Mouse (Mus musculus) limb, embryonic 13.5 days (tissue): Measurements from ENCODE around the gene Nif3l1. TPM values are rescaled to one million over a fixed set of nuclear protein-coding genes. Genes with fewer than 3 reads are reported as not detected.

Experiments
- ATAC-seq: fragments of 200-750 bp; cut with Nextera tagmentation; 2 replicates; pipeline ENCODE4 v1.8.0; 2017; ENCODE audit warnings: low read depth, moderate number of reproducible peaks, moderate TSS enrichment; ENCODE audit not compliant: low FRiP score
- H3K27ac ChIP-seq: fragments of 300-500 bp; sonication (generic); 2 replicates; pipeline ENCODE4 v1.5.1; 2015; ENCODE audit warnings: inconsistent platforms, mild to moderate bottlenecking, moderate library complexity
- H3K27me3 ChIP-seq: fragments of 300-500 bp; sonication (generic); 2 replicates; pipeline ENCODE4 v1.6.1; 2015; ENCODE audit warnings: mild to moderate bottlenecking, inconsistent platforms
- H3K36me3 ChIP-seq: fragments of 300-500 bp; sonication (generic); 2 replicates; pipeline ENCODE4 v1.6.1; 2015; ENCODE audit warnings: inconsistent platforms, mild to moderate bottlenecking, moderate library complexity
- H3K4me1 ChIP-seq: fragments of 300-500 bp; sonication (generic); 2 replicates; pipeline ENCODE4 v1.6.1; 2015; ENCODE audit warnings: inconsistent platforms
- H3K4me2 ChIP-seq: fragments of 300-500 bp; sonication (generic); replicated peaks from 2 replicates; pipeline ENCODE4 v1.6.1; 2015; ENCODE audit warnings: inconsistent platforms, mild to moderate bottlenecking, moderate library complexity
- H3K4me3 ChIP-seq: fragments of 300-500 bp; sonication (generic); 2 replicates; pipeline ENCODE4 v1.5.1; 2015; ENCODE audit warnings: moderate library complexity, mild to moderate bottlenecking, inconsistent platforms
- H3K9ac ChIP-seq: fragments of 300-500 bp; sonication (generic); 2 replicates; pipeline ENCODE4 v1.6.1; 2015; ENCODE audit warnings: mild to moderate bottlenecking, inconsistent platforms
- H3K9me3 ChIP-seq: fragments of 300-500 bp; sonication (generic); 2 replicates; pipeline ENCODE4 v1.6.1; 2016; ENCODE audit warnings: inconsistent platforms
- WGBS: fragments of 180-500 bp; shearing (Covaris S2); methylation state at CpG from one replicate; pipeline ENCODE4 v1.1.7; 2015; 5-methylcytosine and 5-hydroxymethylcytosine counted together
- polyA plus RNA-seq: library from polyadenylated mRNA; unstranded; fragments of >200 nt; fragmentation: Nextera tagmentation; extraction: Ambion mirVana; gene quantifications from 2 replicates; pipeline ENCODE4 v1.2.1, GENCODE M21; 2015

Gene Nif3l1
- polyA plus RNA-seq, 1 experiment from 2014 or later = 55.1 TPM

GRCm38 (mm10) chr1:58460566-58460965, 15.6 kb downstream of the Nif3l1 start:
- no peaks in the 10 kb centered on the region for H3K27me3 ChIP-seq
- H3K27ac ChIP-seq = no peak overlapping the region
- no peak for ATAC-seq
- WGBS = 87% methylated on average over 3 of the region's 3 CpGs
- H3K4me1 ChIP-seq = no peaks in the 10 kb centered on the region
- H3K4me3 ChIP-seq = no peak overlapping the region
- H3K9me3 ChIP-seq = no peaks in the 10 kb centered on the region
- peaks cover 99% of the 10 kb centered on the region for H3K36me3 ChIP-seq
- H3K4me2 ChIP-seq = no peak overlapping the region
- H3K9ac ChIP-seq = no peak overlapping the region

DNA sequence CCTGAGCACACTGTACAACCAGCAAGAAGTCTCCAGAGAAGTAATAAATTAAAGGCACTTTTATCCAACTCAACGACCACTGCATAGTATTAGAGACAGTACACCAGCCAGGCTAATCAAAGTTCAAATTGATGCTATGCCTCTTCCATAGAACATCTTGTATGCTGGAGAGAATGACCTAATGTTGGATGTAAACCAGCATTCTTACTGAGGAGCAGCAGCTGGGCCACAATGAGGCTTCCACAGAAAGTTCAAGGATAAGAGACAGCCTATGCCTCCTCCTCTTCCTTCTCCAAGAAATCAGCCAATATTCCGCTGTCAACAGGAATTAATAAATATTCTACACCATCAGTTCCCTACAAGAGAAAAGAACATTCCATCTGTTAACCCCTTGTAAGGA, 19.0 kb downstream of the Nif3l1 start:
- no peaks in the 10 kb centered on the region for H3K9me3 ChIP-seq
- peaks cover 86% of the 10 kb centered on the region for H3K36me3 ChIP-seq
- WGBS = 85% methylated on average over 2 of the region's 2 CpGs
- H3K27ac ChIP-seq = no peak overlapping the region
- no peak overlapping the region for H3K9ac ChIP-seq
- no peak for ATAC-seq
- no peaks in the 10 kb centered on the region for H3K4me1 ChIP-seq
- no peaks in the 10 kb centered on the region for H3K27me3 ChIP-seq
- no peak overlapping the region for H3K4me2 ChIP-seq
- H3K4me3 ChIP-seq = no peak overlapping the region

DNA sequence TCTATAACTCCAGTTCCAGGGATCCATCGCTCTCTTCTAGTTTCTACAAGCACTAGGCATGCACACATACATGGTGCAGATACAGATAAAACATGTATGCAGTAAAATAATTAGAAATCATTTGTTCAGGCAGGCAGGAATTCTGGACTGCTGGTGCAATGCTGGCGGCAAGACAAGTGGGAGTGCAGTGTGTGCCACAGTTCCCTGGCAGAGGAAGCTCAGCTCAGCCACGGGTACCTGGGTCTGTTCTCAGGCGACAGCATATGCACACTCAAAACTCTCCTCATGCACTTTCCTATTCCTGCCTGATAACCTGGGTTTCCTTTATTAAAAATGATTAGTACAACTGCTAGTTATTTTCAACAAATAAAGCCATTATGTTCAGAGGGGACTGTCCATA, 20.1 kb downstream of the Nif3l1 start:
- H3K4me3 ChIP-seq = no peak overlapping the region
- H3K9me3 ChIP-seq = no peaks in the 10 kb centered on the region
- no peaks in the 10 kb centered on the region for H3K27me3 ChIP-seq
- H3K36me3 ChIP-seq = peaks cover 88% of the 10 kb centered on the region
- H3K27ac ChIP-seq = no peak overlapping the region
- no peak overlapping the region for H3K4me2 ChIP-seq
- no peaks in the 10 kb centered on the region for H3K4me1 ChIP-seq
- WGBS = 88% methylated on average over 4 of the region's 4 CpGs
- no peak for ATAC-seq
- no peak overlapping the region for H3K9ac ChIP-seq

DNA sequence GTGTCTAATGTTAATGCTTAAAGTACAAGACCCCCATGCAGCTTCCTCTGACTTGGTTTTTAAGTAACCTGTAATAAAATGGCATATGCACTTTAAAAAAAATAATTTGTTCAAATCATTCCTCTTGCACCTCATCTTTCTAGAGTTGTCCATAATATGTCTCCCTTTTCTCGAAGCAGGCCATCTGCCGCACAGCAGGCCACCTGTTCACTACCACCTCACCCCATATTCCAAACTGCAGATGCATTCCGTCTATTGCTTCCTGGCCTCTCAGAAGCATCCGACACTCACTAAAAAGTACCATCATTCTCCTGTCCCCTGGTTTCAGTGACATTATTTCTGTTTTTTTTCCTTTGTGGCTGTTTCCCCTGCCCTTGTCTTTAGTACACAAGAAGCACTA, 20.6 kb downstream of the Nif3l1 start:
- no peak overlapping the region for H3K4me3 ChIP-seq
- H3K9ac ChIP-seq = no peak overlapping the region
- no peak for ATAC-seq
- H3K27ac ChIP-seq = no peak overlapping the region
- WGBS = 89% methylated on average over 4 of the region's 4 CpGs
- H3K4me1 ChIP-seq = no peaks in the 10 kb centered on the region
- H3K36me3 ChIP-seq = peaks cover 88% of the 10 kb centered on the region
- H3K9me3 ChIP-seq = no peaks in the 10 kb centered on the region
- no peaks in the 10 kb centered on the region for H3K27me3 ChIP-seq
- no peak overlapping the region for H3K4me2 ChIP-seq

- WGBS = 96% methylated on average over 8 of the region's 8 CpGs
- no peak overlapping the region for H3K27ac ChIP-seq
- no peaks in the 10 kb centered on the region for H3K9me3 ChIP-seq
- ATAC-seq = no peak
- H3K36me3 ChIP-seq = peaks cover 81% of the 10 kb centered on the region
- H3K4me3 ChIP-seq = no peak overlapping the region
- no peak overlapping the region for H3K4me2 ChIP-seq
- no peaks in the 10 kb centered on the region for H3K27me3 ChIP-seq
- no peaks in the 10 kb centered on the region for H3K4me1 ChIP-seq
- H3K9ac ChIP-seq = no peak overlapping the region
Measured at GRCm38 (mm10) chr1:58475662-58476061, 30.7 kb downstream of the Nif3l1 start.

DNA sequence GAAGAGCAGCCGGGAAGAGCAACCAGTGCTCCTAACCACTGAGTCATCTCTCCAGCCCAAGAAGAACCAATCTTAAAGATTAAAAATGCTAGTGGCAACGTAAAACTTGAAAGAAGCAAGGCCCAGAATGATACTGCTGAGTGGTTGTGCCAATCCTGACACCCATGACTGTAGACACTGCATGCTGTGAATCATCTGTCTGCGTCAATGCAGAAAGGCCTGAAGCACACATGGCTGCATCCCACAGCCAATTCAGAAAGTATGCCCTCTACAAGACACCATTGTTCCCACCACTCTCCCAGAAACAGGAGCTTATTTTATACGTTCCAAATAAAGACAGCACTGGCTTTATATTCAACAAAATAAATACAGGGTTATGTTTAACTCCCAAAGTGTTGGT, 37.7 kb downstream of the Nif3l1 start:
- Histone ChIP-seq H3K27me3 (no peaks in the 10 kb centered on the region), H3K4me2 (no peak overlapping the region), H3K9ac (no peak overlapping the region), H3K4me3 (no peak overlapping the region), H3K4me1 (no peaks in the 10 kb centered on the region), H3K9me3 (no peaks in the 10 kb centered on the region), H3K27ac (no peak overlapping the region), H3K36me3 (peaks cover 77% of the 10 kb centered on the region)
- whole genome bisulfite sequencing = 93% methylated on average over 4 of the region's 4 CpGs
- ATAC-seq = no peak

- no peak overlapping the region for H3K27ac ChIP-seq
- no peak overlapping the region for H3K4me2 ChIP-seq
- H3K9ac ChIP-seq = no peak overlapping the region
- 92% methylated on average over 6 of the region's 6 CpGs for WGBS
- H3K27me3 ChIP-seq = no peaks in the 10 kb centered on the region
- H3K4me1 ChIP-seq = no peaks in the 10 kb centered on the region
- no peaks in the 10 kb centered on the region for H3K9me3 ChIP-seq
- H3K4me3 ChIP-seq = no peak overlapping the region
- ATAC-seq = no peak
- H3K36me3 ChIP-seq = peaks cover 80% of the 10 kb centered on the region
Measured at GRCm38 (mm10) chr1:58495603-58496002, 50.7 kb downstream of the Nif3l1 start.

GRCm38 (mm10) chr1:58497678-58498077, 52.7 kb downstream of the Nif3l1 start:
- H3K4me2 ChIP-seq = no peak overlapping the region
- 95% methylated on average over 4 of the region's 4 CpGs for WGBS
- no peak overlapping the region for H3K4me3 ChIP-seq
- no peaks in the 10 kb centered on the region for H3K27me3 ChIP-seq
- H3K27ac ChIP-seq = no peak overlapping the region
- H3K9ac ChIP-seq = no peak overlapping the region
- H3K9me3 ChIP-seq = no peaks in the 10 kb centered on the region
- peaks cover 60% of the 10 kb centered on the region for H3K36me3 ChIP-seq
- H3K4me1 ChIP-seq = no peaks in the 10 kb centered on the region
- no peak for ATAC-seq

- Histone ChIP-seq H3K9me3 (no peaks in the 10 kb centered on the region), H3K27me3 (no peaks in the 10 kb centered on the region), H3K36me3 (peaks cover 53% of the 10 kb centered on the region), H3K4me2 (no peak overlapping the region), H3K9ac (no peak overlapping the region), H3K27ac (no peak overlapping the region), H3K4me3 (no peak overlapping the region), H3K4me1 (peaks cover 9% of the 10 kb centered on the region)
- no peak for ATAC-seq
- WGBS = 96% methylated on average over 1 of the region's 1 CpGs
Measured at GRCm38 (mm10) chr1:58498758-58499157, 53.8 kb downstream of the Nif3l1 start.

GRCm38 (mm10) chr1:58503134-58503533, 58.2 kb downstream of the Nif3l1 start:
- peaks cover 13% of the 10 kb centered on the region for H3K4me1 ChIP-seq
- H3K27me3 ChIP-seq = no peaks in the 10 kb centered on the region
- H3K9ac ChIP-seq = no peak overlapping the region
- H3K4me3 ChIP-seq = peak overlapping the region; percentile 98; the same call in 1 of the 2 replicates
- peaks cover 37% of the 10 kb centered on the region for H3K36me3 ChIP-seq
- peak overlapping the region; percentile 91 for H3K4me2 ChIP-seq
- H3K9me3 ChIP-seq = peaks cover 22% of the 10 kb centered on the region
- H3K27ac ChIP-seq = no peak overlapping the region
- ATAC-seq = no peak

DNA sequence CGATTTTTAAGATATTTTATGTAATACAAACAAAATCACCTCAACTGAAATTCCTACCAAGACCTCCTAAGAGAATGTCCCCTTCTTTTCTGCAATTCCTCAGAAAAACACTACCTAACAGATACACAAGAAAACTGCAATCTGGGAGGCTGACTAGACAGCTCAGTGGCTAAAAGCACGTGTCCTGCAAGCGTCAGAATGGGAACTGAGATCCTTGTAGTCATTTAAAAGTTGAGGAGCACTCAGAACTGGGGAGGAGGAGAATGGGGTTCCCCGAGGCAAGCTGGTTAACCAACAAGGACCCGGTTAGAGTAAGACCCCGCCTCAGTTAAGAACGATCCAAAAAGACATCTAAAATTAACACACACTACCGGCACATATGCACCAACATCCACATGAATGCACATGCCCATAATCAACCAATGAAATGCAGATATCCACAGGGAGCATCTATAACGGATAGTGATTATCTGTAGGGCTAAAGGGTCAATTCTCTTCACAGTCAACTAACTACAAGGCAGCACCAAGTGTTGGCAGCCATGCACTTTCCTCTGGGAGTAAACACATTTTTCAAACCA, 58.9 kb downstream of the Nif3l1 start:
- Histone ChIP-seq H3K36me3 (peaks cover 36% of the 10 kb centered on the region), H3K4me2 (peak overlapping the region; percentile 91), H3K27me3 (no peaks in the 10 kb centered on the region), H3K27ac (peak overlapping the region; percentile 79; the same call in 1 of the 2 replicates), H3K4me3 (peak overlapping the region; percentile 98), H3K9me3 (peaks cover 29% of the 10 kb centered on the region), H3K9ac (peak overlapping the region; percentile 93), H3K4me1 (peaks cover 13% of the 10 kb centered on the region)
- ATAC-seq = no peak
- 33% methylated on average over 9 of the region's 9 CpGs for WGBS

GRCm38 (mm10) chr1:58504577-58505254, 59.8 kb downstream of the Nif3l1 start, which contains the start of gene Orc2:
Orc2 (minus strand) TSS chr1:58505109.
- H3K9ac ChIP-seq = peak within 1 kb of the TSS; percentile 93
- H3K36me3 ChIP-seq = peaks cover 28% of the 10 kb centered on the region
- under 1% methylated on average over 64 of the region's 64 CpGs for WGBS
- ATAC-seq = peak; percentile 100
- H3K27me3 ChIP-seq = no peaks in the 10 kb centered on the region
- peaks cover 13% of the 10 kb centered on the region for H3K4me1 ChIP-seq
- H3K27ac ChIP-seq = peak within 1 kb of the TSS; percentile 79
- peak within 1 kb of the TSS; percentile 91 for H3K4me2 ChIP-seq
- peaks cover 33% of the 10 kb centered on the region for H3K9me3 ChIP-seq
- peak within 1 kb of the TSS; percentile 98 for H3K4me3 ChIP-seq

- no peak overlapping the region for H3K27ac ChIP-seq
- no peak overlapping the region for H3K9ac ChIP-seq
- H3K9me3 ChIP-seq = peaks cover 42% of the 10 kb centered on the region
- peaks cover 19% of the 10 kb centered on the region for H3K36me3 ChIP-seq
- no peak for ATAC-seq
- H3K4me2 ChIP-seq = no peak overlapping the region
- 95% methylated on average over 3 of the region's 3 CpGs for WGBS
- H3K27me3 ChIP-seq = no peaks in the 10 kb centered on the region
- H3K4me1 ChIP-seq = peaks cover 13% of the 10 kb centered on the region
- H3K4me3 ChIP-seq = no peak overlapping the region
Measured at GRCm38 (mm10) chr1:58507249-58507648, 62.3 kb downstream of the Nif3l1 start.
